Mouse (Mus musculus) midbrain, embryonic 14.5 days (tissue): Measurements from ENCODE around the gene Spata16. TPM values are rescaled to one million over a fixed set of nuclear protein-coding genes. Genes with fewer than 3 reads are reported as not detected.

Experiments
- ATAC-seq: fragments of 200-750 bp; cut with Nextera tagmentation; 2 replicates; pipeline ENCODE4 v1.8.0; 2017; ENCODE audit warnings: moderate number of reproducible peaks, moderate library complexity; ENCODE audit not compliant: low FRiP score, low TSS enrichment
- DNase-seq: peaks from one replicate; pipeline ENCODE4 v3.0.0-alpha.2; 2015
- H3K27ac ChIP-seq: fragments of 300-500 bp; sonication (generic); replicated peaks from 2 replicates; pipeline ENCODE4 v1.5.1; 2014; ENCODE audit warnings: mild to moderate bottlenecking, low read depth, low read length, moderate library complexity
- H3K27me3 ChIP-seq: fragments of 300-500 bp; sonication (generic); 2 replicates; pipeline ENCODE4 v1.6.1; 2014; ENCODE audit warnings: low read length, control low read depth, mixed read lengths; ENCODE audit not compliant: control insufficient read depth, insufficient read depth
- H3K36me3 ChIP-seq: fragments of 300-500 bp; sonication (generic); 2 replicates; pipeline ENCODE4 v1.6.1; 2014; ENCODE audit warnings: low read length, control low read depth; ENCODE audit not compliant: control insufficient read depth, insufficient read depth
- H3K4me1 ChIP-seq: fragments of 300-500 bp; sonication (generic); 2 replicates; pipeline ENCODE4 v1.6.1; 2014; ENCODE audit warnings: mild to moderate bottlenecking, antibody characterized with exemption, low read length, control low read depth; ENCODE audit not compliant: control insufficient read depth, insufficient read depth
- H3K4me2 ChIP-seq: fragments of 300-500 bp; sonication (generic); 2 replicates; pipeline ENCODE4 v1.6.1; 2014; ENCODE audit warnings: mild to moderate bottlenecking, low read length, moderate library complexity
- H3K4me3 ChIP-seq: fragments of 300-500 bp; sonication (generic); replicated peaks from 2 replicates; pipeline ENCODE4 v1.5.1; 2014; ENCODE audit warnings: low read depth, low read length
- H3K9ac ChIP-seq: fragments of 300-500 bp; sonication (generic); replicated peaks from 2 replicates; pipeline ENCODE4 v1.6.1; 2014; ENCODE audit warnings: mild to moderate bottlenecking, low read length, moderate library complexity
- H3K9me3 ChIP-seq: fragments of 300-500 bp; sonication (generic); 2 replicates; pipeline ENCODE4 v1.6.1; 2016; ENCODE audit warnings: low read length, control low read depth, mixed read lengths; ENCODE audit not compliant: control insufficient read depth
- WGBS: fragments of 180-500 bp; shearing (Covaris S2); extraction: QIAGEN DNeasy Blood & Tissue Kit; methylation state at CpG from one replicate; pipeline ENCODE4 v1.1.7; 2014; 5-methylcytosine and 5-hydroxymethylcytosine counted together
- polyA plus RNA-seq: library from polyadenylated mRNA; unstranded; fragments of >200 nt; fragmentation: Nextera tagmentation; extraction: Ambion mirVana; gene quantifications from 2 replicates; pipeline ENCODE4 v1.2.1, GENCODE M21; 2014

Spata16 gene
- polyA plus RNA-seq, 1 experiment from 2014 or later, result not detected

- no peaks in the 10 kb centered on the region for H3K27me3 ChIP-seq
- DNase-seq (no peak), ATAC-seq (no peak)
- no peak overlapping the region for H3K4me2 ChIP-seq
- H3K36me3 ChIP-seq, result no peaks in the 10 kb centered on the region
- no peaks in the 10 kb centered on the region for H3K9me3 ChIP-seq
- no peak overlapping the region for H3K27ac ChIP-seq
- H3K4me3 ChIP-seq, result no peak overlapping the region
- no peak overlapping the region for H3K9ac ChIP-seq
- no peaks in the 10 kb centered on the region for H3K4me1 ChIP-seq
- 91% methylated on average over 8 of the region's 8 CpGs for WGBS
These were observed 176.9 kb downstream of the Spata16 start for GRCm38 (mm10) chr3:26814307-26814706.

DNA sequence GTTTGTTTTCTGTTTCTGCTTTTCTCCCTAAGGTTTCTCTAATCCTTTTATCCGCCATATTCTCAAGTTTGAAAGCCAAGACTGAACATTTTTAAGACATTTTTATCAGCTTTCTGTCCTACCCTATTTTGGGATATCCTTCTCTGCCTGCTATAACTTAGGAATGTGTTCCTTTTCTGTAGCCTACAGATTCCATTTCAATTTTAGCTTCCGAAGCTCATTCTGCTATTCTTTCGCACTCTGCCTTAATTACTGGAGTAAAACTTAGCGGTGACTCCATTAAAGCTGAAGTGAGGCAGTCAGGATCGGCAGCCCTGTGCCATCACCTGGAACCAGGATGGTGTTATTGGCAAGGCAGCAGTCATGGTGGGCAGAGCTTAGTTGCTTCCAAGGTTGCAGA, 178.3 kb downstream of the Spata16 start:
- Histone ChIP-seq H3K27me3 (no peaks in the 10 kb centered on the region), H3K4me3 (no peak overlapping the region), H3K4me1 (no peaks in the 10 kb centered on the region), H3K9ac (no peak overlapping the region), H3K9me3 (no peaks in the 10 kb centered on the region), H3K36me3 (no peaks in the 10 kb centered on the region), H3K4me2 (no peak overlapping the region), H3K27ac (no peak overlapping the region)
- 92% methylated on average over 5 of the region's 5 CpGs for WGBS
- ATAC-seq (no peak), DNase-seq (no peak)

- ATAC-seq (no peak), DNase-seq (no peak)
- Histone ChIP-seq H3K9ac (no peak overlapping the region), H3K9me3 (no peaks in the 10 kb centered on the region), H3K4me1 (no peaks in the 10 kb centered on the region), H3K4me2 (no peak overlapping the region), H3K36me3 (no peaks in the 10 kb centered on the region), H3K27ac (no peak overlapping the region), H3K27me3 (no peaks in the 10 kb centered on the region), H3K4me3 (no peak overlapping the region)
- WGBS, result 36% methylated on average over 5 of the region's 5 CpGs
These were observed 182.0 kb downstream of the Spata16 start for GRCm38 (mm10) chr3:26819398-26819797.

GRCm38 (mm10) chr3:26826958-26827839, 189.8 kb downstream of the Spata16 start:
- no peaks in the 10 kb centered on the region for H3K36me3 ChIP-seq
- ATAC-seq (peak; percentile 71; the same call in 1 of the 2 replicates), DNase-seq (peak; percentile 82)
- 64% methylated on average over 7 of the region's 7 CpGs for WGBS
- H3K9me3 ChIP-seq, result no peaks in the 10 kb centered on the region
- H3K4me3 ChIP-seq, result no peak overlapping the region
- H3K27me3 ChIP-seq, result no peaks in the 10 kb centered on the region
- no peak overlapping the region for H3K9ac ChIP-seq
- H3K4me1 ChIP-seq, result peaks cover 5% of the 10 kb centered on the region
- H3K27ac ChIP-seq, result no peak overlapping the region
- H3K4me2 ChIP-seq, result no peak overlapping the region

GRCm38 (mm10) chr3:26832954-26833353, 195.5 kb downstream of the Spata16 start:
- no peak overlapping the region for H3K9ac ChIP-seq
- H3K36me3 ChIP-seq, result no peaks in the 10 kb centered on the region
- no peak for ATAC-seq
- H3K27me3 ChIP-seq, result no peaks in the 10 kb centered on the region
- no peak overlapping the region for H3K4me3 ChIP-seq
- no peak overlapping the region for H3K27ac ChIP-seq
- no peaks in the 10 kb centered on the region for H3K9me3 ChIP-seq
- DNase-seq, result no peak
- 79% methylated on average over 5 of the region's 5 CpGs for WGBS
- H3K4me1 ChIP-seq, result peaks cover 22% of the 10 kb centered on the region
- H3K4me2 ChIP-seq, result no peak overlapping the region

DNA sequence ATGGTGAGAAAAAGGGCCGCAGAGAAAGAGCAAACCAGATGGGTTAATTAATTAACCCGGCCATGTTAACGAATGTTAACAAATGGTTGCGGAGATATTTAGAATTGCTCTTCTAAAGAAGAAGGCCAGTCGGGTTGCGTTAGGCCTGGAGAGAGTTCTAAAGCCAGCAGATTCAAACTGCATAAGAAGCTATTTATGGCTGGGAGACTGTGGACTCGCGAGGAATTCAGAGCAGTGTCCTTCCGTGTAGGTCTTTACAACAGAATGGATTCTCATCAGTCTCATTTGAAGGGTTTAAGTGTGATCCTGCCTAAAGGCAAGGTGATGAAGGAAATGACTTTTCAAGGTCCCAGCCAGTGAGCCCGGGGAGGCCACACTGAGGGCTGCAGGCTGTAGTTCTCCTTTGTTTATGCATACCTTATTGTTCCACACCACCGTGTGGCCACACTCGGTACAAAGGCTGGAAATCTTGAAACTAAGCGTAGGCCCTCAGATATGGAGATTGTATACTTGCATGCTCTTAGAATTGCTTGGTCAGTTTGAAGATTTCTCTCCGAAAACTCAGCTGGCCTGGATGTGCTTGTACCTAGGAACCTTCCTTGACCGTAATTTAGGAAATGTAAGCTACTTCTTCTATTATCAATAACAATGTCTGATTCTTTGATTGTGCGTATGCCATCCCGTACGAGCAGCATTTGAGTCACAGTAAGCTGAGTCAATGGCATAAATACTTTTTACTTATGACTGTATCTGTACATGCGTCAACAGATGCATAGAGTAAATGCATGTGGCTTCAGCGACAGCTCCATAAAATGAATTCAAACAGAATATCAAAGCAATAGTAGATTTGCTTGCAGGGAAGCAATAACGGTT, 197.0 kb downstream of the Spata16 start:
- ATAC-seq, result peak; percentile 76

GRCm38 (mm10) chr3:26835051-26835755, 197.8 kb downstream of the Spata16 start:
- Histone ChIP-seq H3K4me3 (no peak overlapping the region), H3K27ac (peak overlapping the region; percentile 66), H3K27me3 (no peaks in the 10 kb centered on the region), H3K9ac (no peak overlapping the region), H3K4me1 (peaks cover 22% of the 10 kb centered on the region), H3K36me3 (no peaks in the 10 kb centered on the region), H3K9me3 (no peaks in the 10 kb centered on the region), H3K4me2 (no peak overlapping the region)
- DNase-seq (peak; percentile 72), ATAC-seq (peak; percentile 70; the same call in 1 of the 2 replicates)
- WGBS, result 19% methylated on average over 17 of the region's 17 CpGs

More for the DNA sequence above, 197.0 kb downstream of the Spata16 start:
- WGBS, result 52% methylated on average over 21 of the region's 21 CpGs
- Histone ChIP-seq H3K4me3 (no peak overlapping the region), H3K4me1 (peaks cover 22% of the 10 kb centered on the region), H3K9me3 (no peaks in the 10 kb centered on the region), H3K27ac (peak overlapping the region; percentile 66), H3K9ac (no peak overlapping the region), H3K4me2 (no peak overlapping the region), H3K27me3 (no peaks in the 10 kb centered on the region), H3K36me3 (no peaks in the 10 kb centered on the region)
- peak; percentile 84 for DNase-seq

DNA sequence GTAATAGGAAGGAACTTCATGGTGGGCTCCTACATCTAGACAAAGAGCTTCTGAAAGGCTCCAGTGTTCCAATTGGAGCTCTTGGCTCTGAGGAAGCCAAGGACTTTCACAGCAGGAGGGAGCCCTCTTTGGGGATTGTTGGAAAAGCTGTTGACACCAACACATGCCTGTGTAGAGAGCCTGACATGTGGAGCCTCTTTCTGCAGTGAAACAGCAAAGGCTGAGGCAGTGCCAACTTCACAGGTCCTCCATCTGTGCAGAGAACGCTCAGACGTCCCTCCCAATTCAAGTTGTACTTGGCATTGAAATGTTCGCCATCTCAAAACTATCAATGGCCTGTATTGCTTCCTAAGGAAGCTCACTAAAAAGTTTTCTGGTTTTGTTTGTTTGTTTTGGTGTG, 207.6 kb downstream of the Spata16 start:
- Histone ChIP-seq H3K9ac (no peak overlapping the region), H3K4me1 (peaks cover 4% of the 10 kb centered on the region; the same call in 1 of the 2 replicates), H3K4me3 (no peak overlapping the region), H3K36me3 (no peaks in the 10 kb centered on the region), H3K4me2 (no peak overlapping the region), H3K9me3 (no peaks in the 10 kb centered on the region), H3K27ac (no peak overlapping the region), H3K27me3 (no peaks in the 10 kb centered on the region)
- 90% methylated on average over 3 of the region's 3 CpGs for WGBS
- ATAC-seq (no peak), DNase-seq (no peak)
